14 mouse cellular contexts compared by ENCODE assay signal in genomic region chrX:94548227-94548626, GRCm38 (mm10). TPM values are rescaled to one million over a fixed set of nuclear protein-coding genes. Genes with fewer than 3 reads are reported as not detected.
DNase-seq lines count a peak whose midpoint lies in the region; ATAC-seq and TF ChIP-seq lines count a peak whose summit lies in the region.
"Had no signal": no experiment of that assay in that cellular context is flagged by ENCODE, and none has a peak within 500 bp of the region (broad histone marks: within the 10 kb centered on the region; RNA-seq: fewer than 3 reads in every experiment).

No protein-coding gene starts in this region.

- no peaks in the 10 kb centered on the region for H3K4me1 ChIP-seq in lung, embryonic 14.5 days (ENCODE audit: insufficient read depth)
- H3K4me1 ChIP-seq in limb, embryonic 10.5 days = 0 out of 2 replicates have a peak, but pooled peaks cover 2% of the 10 kb centered on the region
- H3K4me1 ChIP-seq: heart, embryonic 13.5 days; neural tube, embryonic 12.5 days had no signal

- no peak overlapping the region for H3K4me3 ChIP-seq in gastrocnemius, adult 2 months
- H3K4me3 ChIP-seq in lung, embryonic 14.5 days (ENCODE audit: low read depth, low read length) = no peak overlapping the region
- no peak overlapping the region for H3K4me3 ChIP-seq in limb, embryonic 10.5 days
- H3K4me3 ChIP-seq: heart, embryonic 13.5 days; megakaryocyte, embryonic 14.5 days; neural tube, embryonic 12.5 days had no signal

- TF ChIP-seq CTCF in gastrocnemius, adult 2 months (IDR thresholded peaks at IDR 0.05) = peak; percentile 24; the same call in 1 of the 2 replicates
- peak; percentile 22; the same call in 1 of the 2 replicates for TF ChIP-seq CTCF in lung, embryonic 14.5 days (IDR thresholded peaks at IDR 0.05; ENCODE audit: low read depth)

- DNase-seq in gastrocnemius, adult 2 months = no peak
- DNase-seq in gastrocnemius, postnatal 10 days = no peak
- peak; percentile 18 for DNase-seq in lung, embryonic 14.5 days
- no peak for DNase-seq in lung, postnatal 36 days
- DNase-seq in ES-CJ7 (ENCODE audit: low read depth, low spot score) = peak; percentile 29
- peak; percentile 20 for DNase-seq in embryo, embryonic 11 days
- no peak for DNase-seq in limb, embryonic 10.5 days (ENCODE audit: low spot score)
- DNase-seq in urinary bladder, postnatal 14 days (ENCODE audit: low spot score) = no peak
- DNase-seq: kidney, adult 8-10 months; right cerebral cortex, postnatal 25 days had no signal

- no peak overlapping the region for H3K9ac ChIP-seq in lung, embryonic 14.5 days
- H3K9ac ChIP-seq: heart, embryonic 13.5 days; neural tube, embryonic 12.5 days had no signal

- WGBS in lung, embryonic 14.5 days = 34% methylated on average over 3 of the region's 3 CpGs
- 62% methylated on average over 3 of the region's 3 CpGs for WGBS in limb, embryonic 10.5 days

- H3K9me3 ChIP-seq in lung, embryonic 14.5 days (ENCODE audit: low read depth, low read length) = no peaks in the 10 kb centered on the region
- no peaks in the 10 kb centered on the region for H3K9me3 ChIP-seq in limb, embryonic 10.5 days (replicated peaks)
- H3K9me3 ChIP-seq: heart, embryonic 13.5 days; megakaryocyte, embryonic 14.5 days; neural tube, embryonic 12.5 days had no signal

- no peak overlapping the region for H3K27ac ChIP-seq in gastrocnemius, adult 2 months
- H3K27ac ChIP-seq in lung, embryonic 14.5 days (ENCODE audit: low read depth) = no peak overlapping the region
- no peak overlapping the region for H3K27ac ChIP-seq in limb, embryonic 10.5 days
- H3K27ac ChIP-seq: heart, embryonic 13.5 days; neural tube, embryonic 12.5 days had no signal

- H3K4me2 ChIP-seq in lung, embryonic 14.5 days = no peak overlapping the region
- H3K4me2 ChIP-seq: heart, embryonic 13.5 days; neural tube, embryonic 12.5 days had no signal

- intact Hi-C loops in gastrocnemius, adult 2 months (cut with DNase I) = loop anchor here (5.0 to 10.0 kb wide), 3 partner anchors 116 to 263 kb away; partner anchors contain the start of genes Apoo and Fam90a1b

- ATAC-seq in lung, embryonic 14.5 days (ENCODE audit: insufficient read depth) = no peak
- ATAC-seq: Patski had no signal

- no peaks in the 10 kb centered on the region for H3K27me3 ChIP-seq in lung, embryonic 14.5 days (ENCODE audit: insufficient read depth, low read length)
- H3K27me3 ChIP-seq in limb, embryonic 10.5 days (ENCODE audit: low read depth, poor library complexity, severe bottlenecking) = peaks cover 57% of the 10 kb centered on the region
- H3K27me3 ChIP-seq: neural tube, embryonic 12.5 days had no signal

- H3K36me3 ChIP-seq in lung, embryonic 14.5 days (ENCODE audit: insufficient read depth) = no peaks in the 10 kb centered on the region
- no peaks in the 10 kb centered on the region for H3K36me3 ChIP-seq in limb, embryonic 10.5 days
- H3K36me3 ChIP-seq: heart, embryonic 13.5 days; neural tube, embryonic 12.5 days had no signal

RNA-seq across cellular contexts. Expression of gene Maged1, which starts 6.3 kb away (rescaled TPM):
- 10 to 100 TPM; 16.1 to 28.9 TPM for total RNA-seq in gastrocnemius, adult 2 months (2021)
- 100 to 1,000 TPM; 117 to 146 TPM for total RNA-seq in gastrocnemius, postnatal 10 days (2021)
- 701 and 707 TPM in 2 replicates for polyA plus RNA-seq in lung, embryonic 14.5 days (2014; fragmentation: Nextera tagmentation; extraction: Ambion mirVana)
- 590 and 710 TPM in 2 replicates for polyA plus RNA-seq in limb, embryonic 10.5 days (2016; fragmentation: Nextera tagmentation; extraction: Ambion mirVana)

Comparison
In these comparisons a context has a peak if more than half of its experiments do, and no peak if none do; other contexts are left out.
1. DNase-seq: peak in lung, embryonic 14.5 days (single experiment), ES-CJ7 (single experiment) and embryo, embryonic 11 days (single experiment); none in gastrocnemius, adult 2 months (single experiment), gastrocnemius, postnatal 10 days (single experiment), lung, postnatal 36 days (single experiment), limb, embryonic 10.5 days (single experiment) and urinary bladder, postnatal 14 days (single experiment).